Mouse (Mus musculus): ENCODE results near the gene Dlgap1. TPM values are rescaled to one million over a fixed set of nuclear protein-coding genes. Genes with fewer than 3 reads are reported as not detected.
A peak's percentile ranks its signal among the peaks of the same experiment; 100 is the strongest.

The Dlgap1 gene
- total RNA-seq, 2 experiments from 2014 or later, result 254 to 263 TPM

DNA sequence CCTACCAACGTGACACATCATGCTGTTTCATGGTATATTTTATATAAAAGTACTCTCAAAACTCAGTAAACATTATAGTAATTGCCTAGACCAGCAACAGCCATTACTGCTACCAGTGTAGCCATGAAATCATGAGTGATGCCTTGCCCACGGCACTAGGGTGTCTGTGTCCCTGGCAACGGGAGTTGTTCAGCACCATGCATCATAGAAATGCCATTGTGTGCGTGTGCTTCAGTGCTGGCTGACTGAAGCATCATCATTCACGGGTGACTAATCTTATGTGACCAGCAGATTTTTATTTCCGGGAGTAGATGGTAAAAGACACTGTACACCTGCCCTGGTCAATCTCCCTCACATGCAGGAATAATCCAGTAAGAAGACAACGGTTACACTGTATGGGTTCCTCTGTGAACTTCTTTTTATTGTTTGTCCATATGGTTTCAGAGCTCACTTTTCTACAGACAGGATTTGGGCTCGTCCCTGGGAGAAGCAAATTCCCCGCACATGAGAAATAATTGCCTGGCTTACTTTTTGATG lies 203.7 kb downstream of the Dlgap1 start:
- DNase-seq (ENCODE audit: low spot score in 2 of 2), result no peak

DNA sequence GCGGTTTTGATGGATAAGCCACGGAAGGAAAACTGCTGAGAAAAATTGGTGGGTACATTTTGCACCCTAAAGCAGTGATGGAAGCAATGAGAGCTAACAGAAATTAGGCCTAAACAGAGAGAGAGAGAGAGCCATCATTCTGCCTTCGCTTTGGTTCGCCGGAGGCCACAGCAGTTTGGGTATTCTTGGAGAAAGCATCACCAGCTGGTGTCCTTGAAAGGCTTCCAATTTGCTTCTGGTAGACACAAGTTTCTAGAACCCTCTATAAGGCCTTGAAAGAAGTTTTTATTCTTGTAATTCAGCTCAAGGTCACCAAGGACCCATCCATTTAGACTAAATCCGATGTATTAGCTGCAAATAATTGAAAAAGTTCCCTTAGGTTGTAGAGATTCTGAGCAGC lies 205.0 kb downstream of the Dlgap1 start:
- no peak for DNase-seq (ENCODE audit: low spot score in 2 of 2)

DNA sequence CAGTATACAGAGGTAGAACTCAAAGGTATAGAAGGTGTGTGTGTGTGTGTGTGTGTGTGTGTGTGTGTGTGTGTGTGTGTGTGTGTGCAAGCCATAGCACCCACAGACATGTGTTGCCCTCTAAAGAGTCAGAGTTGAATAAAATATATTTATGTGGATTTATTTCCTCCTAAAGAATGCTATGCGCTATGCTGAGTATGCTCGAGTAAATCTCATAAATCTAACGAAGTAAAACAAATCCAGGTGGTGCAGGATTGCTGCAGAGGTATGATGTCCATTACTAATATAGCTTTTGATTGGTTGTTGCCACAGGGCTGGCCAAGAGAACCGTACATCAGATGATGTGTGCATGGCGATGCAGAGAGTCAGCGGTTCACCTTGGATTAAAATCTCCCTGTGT lies 222.4 kb downstream of the Dlgap1 start:
- no peak for DNase-seq (ENCODE audit: low spot score in 2 of 2)

DNA sequence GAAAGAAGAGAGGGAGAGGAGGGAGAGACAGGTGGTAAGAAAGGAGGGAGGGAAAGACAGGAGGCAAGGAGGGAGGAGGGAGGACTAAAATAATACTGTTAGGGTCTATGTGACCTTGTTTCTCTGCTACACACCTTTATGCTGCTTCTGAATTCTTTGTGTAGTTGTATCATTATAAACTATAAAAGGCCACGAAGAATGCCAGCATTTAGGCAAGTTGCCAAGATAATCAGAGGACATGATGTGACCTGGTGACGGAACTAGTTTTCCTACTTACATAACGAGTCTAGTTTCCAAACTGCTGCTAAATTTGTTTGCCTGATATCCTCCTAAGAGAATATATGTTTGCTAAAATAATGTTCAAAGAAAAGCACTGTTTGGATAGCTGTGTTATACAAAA lies 254.0 kb downstream of the Dlgap1 start:
- no peak for DNase-seq (ENCODE audit: low spot score in 2 of 2)

GRCm38 (mm10) chr17:70247342-70247741 lies 278.5 kb downstream of the Dlgap1 start:
- no peak for DNase-seq (ENCODE audit: low spot score in 2 of 2)

DNA sequence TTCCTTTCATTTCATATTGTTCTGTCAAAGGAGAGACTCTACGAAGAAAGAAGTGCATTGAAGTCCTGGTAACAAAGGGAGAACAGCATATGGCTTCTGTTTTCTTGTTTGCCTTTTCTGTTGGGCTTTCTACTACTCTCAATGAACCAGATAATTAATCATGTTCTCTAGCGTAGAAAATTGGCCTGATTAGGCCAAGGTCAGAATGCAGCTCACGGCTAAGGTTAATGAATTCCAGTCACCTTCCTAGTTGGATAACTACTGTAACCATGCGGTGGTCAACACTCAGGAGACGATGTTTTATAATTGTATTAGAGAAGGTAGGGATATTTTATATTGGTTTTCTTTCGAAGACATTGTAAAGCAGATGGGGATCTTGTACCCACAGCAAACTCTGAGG lies 279.4 kb downstream of the Dlgap1 start:
- DNase-seq (ENCODE audit: low spot score in 2 of 2), result no peak

DNA sequence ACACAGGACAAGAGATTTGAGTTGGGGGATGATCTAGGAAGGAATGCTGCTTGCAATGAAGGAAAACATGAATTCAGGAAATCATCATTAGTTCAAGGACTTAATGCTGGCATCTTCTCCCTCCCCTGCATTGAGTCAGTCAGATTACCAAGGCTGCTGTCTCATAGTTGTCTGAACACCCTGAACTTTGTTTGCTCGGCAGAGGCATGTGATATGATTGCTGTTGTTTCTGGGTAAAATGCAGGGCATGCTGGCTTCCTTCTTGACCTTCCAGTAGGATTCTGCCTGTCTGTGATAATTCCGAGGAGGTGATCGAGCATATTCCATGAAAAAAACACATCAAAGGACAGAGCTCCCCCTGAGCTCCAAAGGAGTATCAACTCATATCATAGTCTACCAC lies 283.6 kb downstream of the Dlgap1 start:
- DNase-seq (ENCODE audit: low spot score in 2 of 2), result no peak

GRCm38 (mm10) chr17:70256371-70256770 lies 287.5 kb downstream of the Dlgap1 start:
- no peak for DNase-seq (ENCODE audit: low spot score in 2 of 2)

- no peak for DNase-seq (ENCODE audit: low spot score in 2 of 2)
Observed at GRCm38 (mm10) chr17:70263156-70263555, 294.3 kb downstream of the Dlgap1 start.

DNA sequence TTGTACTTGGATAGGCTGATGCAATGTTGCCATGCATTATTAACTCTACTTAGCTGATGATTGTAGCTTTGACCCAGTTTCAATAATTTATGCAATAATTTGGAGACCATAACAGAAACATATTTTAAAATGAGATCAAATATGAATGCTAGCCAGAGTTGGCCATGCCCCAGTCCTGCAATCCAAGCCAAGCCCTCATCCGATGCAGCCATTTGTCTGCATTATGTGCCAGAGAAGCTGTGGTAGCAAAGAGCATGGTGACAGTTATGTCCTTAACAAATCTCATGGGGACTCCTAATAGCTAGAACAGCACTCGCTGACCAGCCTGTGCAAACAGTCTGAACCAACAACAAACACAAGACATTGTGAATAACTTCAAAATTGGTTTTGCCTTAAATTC lies 303.3 kb downstream of the Dlgap1 start:
- DNase-seq (ENCODE audit: low spot score in 2 of 2), result no peak

- no peak for DNase-seq (ENCODE audit: low spot score in 2 of 2)
Observed at GRCm38 (mm10) chr17:70287708-70288107, 318.8 kb downstream of the Dlgap1 start.

- DNase-seq (ENCODE audit: low spot score in 2 of 2), result peak; percentile 34 to 41
Observed at GRCm38 (mm10) chr17:70294106-70294505, 325.2 kb downstream of the Dlgap1 start.

DNA sequence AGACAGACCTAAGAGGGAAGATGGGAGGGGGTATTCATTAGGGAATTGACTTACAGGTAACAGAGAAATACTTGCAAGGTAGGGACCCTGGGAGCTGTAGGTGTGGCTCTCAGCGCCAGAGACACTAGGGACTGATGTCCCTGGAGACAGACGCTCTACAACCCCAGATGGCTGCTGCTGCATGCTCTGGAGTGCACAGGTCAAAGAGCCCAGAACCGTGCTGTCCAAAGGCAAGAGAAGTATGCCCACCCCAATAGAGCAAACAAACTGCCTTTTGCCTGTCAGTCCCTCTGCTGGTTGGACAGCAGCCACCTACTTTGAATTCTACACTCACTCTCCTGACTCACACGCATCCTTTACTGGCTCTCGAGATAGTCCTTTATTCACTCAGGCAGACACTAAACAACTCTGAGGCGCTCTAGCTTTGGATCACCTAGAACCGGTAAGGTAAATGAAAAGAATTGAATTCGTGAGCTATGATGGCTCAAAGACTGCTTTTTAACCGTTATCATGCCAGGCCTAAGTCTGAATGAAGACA lies 333.1 kb downstream of the Dlgap1 start:
- DNase-seq (ENCODE audit: low spot score in 2 of 2), result no peak

DNA sequence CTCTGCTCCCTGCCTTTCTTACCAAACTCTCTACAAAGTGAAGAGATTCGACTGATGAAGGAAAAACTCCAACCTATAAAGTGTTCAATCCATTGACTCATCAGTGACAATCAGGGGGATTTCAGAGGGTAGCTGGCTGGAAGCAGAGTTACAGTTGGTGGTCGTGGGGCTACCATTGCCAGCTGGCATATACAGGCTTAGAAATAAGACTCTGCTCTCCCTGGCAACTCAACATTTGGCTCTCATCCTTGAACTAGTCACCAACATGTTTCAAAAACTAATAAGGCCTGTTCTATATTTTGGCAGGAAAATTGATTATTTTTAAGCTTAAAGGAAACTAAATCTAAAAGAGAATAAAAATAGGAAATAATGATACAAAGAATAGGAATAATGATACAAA lies 333.8 kb downstream of the Dlgap1 start:
- no peak for DNase-seq (ENCODE audit: low spot score in 2 of 2)

GRCm38 (mm10) chr17:70305021-70305420 lies 336.1 kb downstream of the Dlgap1 start:
- DNase-seq (ENCODE audit: low spot score in 2 of 2), result no peak

- DNase-seq (ENCODE audit: low spot score in 2 of 2), result no peak
Observed at GRCm38 (mm10) chr17:70307418-70308176, 338.7 kb downstream of the Dlgap1 start.

GRCm38 (mm10) chr17:70308364-70309231 lies 339.7 kb downstream of the Dlgap1 start:
- DNase-seq (ENCODE audit: low spot score in 2 of 2), result no peak

GRCm38 (mm10) chr17:70316327-70316726 lies 347.5 kb downstream of the Dlgap1 start:
- DNase-seq (ENCODE audit: low spot score in 2 of 2), result no peak

GRCm38 (mm10) chr17:70317779-70318178 lies 348.9 kb downstream of the Dlgap1 start:
- DNase-seq (ENCODE audit: low spot score in 2 of 2), result no peak

- no peak for DNase-seq (ENCODE audit: low spot score in 2 of 2)
Observed at GRCm38 (mm10) chr17:70321976-70322375, 353.1 kb downstream of the Dlgap1 start.

- no peak for DNase-seq (ENCODE audit: low spot score in 2 of 2)
Observed at GRCm38 (mm10) chr17:70333440-70333839, 364.6 kb downstream of the Dlgap1 start.

GRCm38 (mm10) chr17:70334171-70334570 lies 365.3 kb downstream of the Dlgap1 start:
- DNase-seq (ENCODE audit: low spot score in 2 of 2), result no peak

Data from layer of hippocampus, postnatal 10 days (tissue).